Mouse (Mus musculus) midbrain, embryonic 14.5 days (tissue): ENCODE measurements at regions not wholly inside any gene's neighbourhood (a gene's known extent, or its start where the extent isn't known, plus 50 kb on each side); places are given as distances from the start of the nearest gene placed in this dataset.

Experiments used
- ATAC-seq: fragments of 200-750 bp; cut with Nextera tagmentation; 2 replicates; pipeline ENCODE4 v1.8.0; 2017; ENCODE audit warnings: moderate number of reproducible peaks, moderate library complexity; ENCODE audit not compliant: low FRiP score, low TSS enrichment
- DNase-seq: peaks from one replicate; pipeline ENCODE4 v3.0.0-alpha.2; 2015
- H3K27ac ChIP-seq: fragments of 300-500 bp; sonication (generic); replicated peaks from 2 replicates; pipeline ENCODE4 v1.5.1; 2014; ENCODE audit warnings: mild to moderate bottlenecking, low read depth, low read length, moderate library complexity
- H3K27me3 ChIP-seq: fragments of 300-500 bp; sonication (generic); 2 replicates; pipeline ENCODE4 v1.6.1; 2014; ENCODE audit warnings: low read length, control low read depth, mixed read lengths; ENCODE audit not compliant: control insufficient read depth, insufficient read depth
- H3K36me3 ChIP-seq: fragments of 300-500 bp; sonication (generic); 2 replicates; pipeline ENCODE4 v1.6.1; 2014; ENCODE audit warnings: low read length, control low read depth; ENCODE audit not compliant: control insufficient read depth, insufficient read depth
- H3K4me1 ChIP-seq: fragments of 300-500 bp; sonication (generic); 2 replicates; pipeline ENCODE4 v1.6.1; 2014; ENCODE audit warnings: mild to moderate bottlenecking, antibody characterized with exemption, low read length, control low read depth; ENCODE audit not compliant: control insufficient read depth, insufficient read depth
- H3K4me2 ChIP-seq: fragments of 300-500 bp; sonication (generic); 2 replicates; pipeline ENCODE4 v1.6.1; 2014; ENCODE audit warnings: mild to moderate bottlenecking, low read length, moderate library complexity
- H3K4me3 ChIP-seq: fragments of 300-500 bp; sonication (generic); replicated peaks from 2 replicates; pipeline ENCODE4 v1.5.1; 2014; ENCODE audit warnings: low read depth, low read length
- H3K9ac ChIP-seq: fragments of 300-500 bp; sonication (generic); replicated peaks from 2 replicates; pipeline ENCODE4 v1.6.1; 2014; ENCODE audit warnings: mild to moderate bottlenecking, low read length, moderate library complexity
- H3K9me3 ChIP-seq: fragments of 300-500 bp; sonication (generic); 2 replicates; pipeline ENCODE4 v1.6.1; 2016; ENCODE audit warnings: low read length, control low read depth, mixed read lengths; ENCODE audit not compliant: control insufficient read depth
- whole genome bisulfite sequencing: fragments of 180-500 bp; shearing (Covaris S2); extraction: QIAGEN DNeasy Blood & Tissue Kit; methylation state at CpG from one replicate; pipeline ENCODE4 v1.1.7; 2014; 5-methylcytosine and 5-hydroxymethylcytosine counted together

DNA sequence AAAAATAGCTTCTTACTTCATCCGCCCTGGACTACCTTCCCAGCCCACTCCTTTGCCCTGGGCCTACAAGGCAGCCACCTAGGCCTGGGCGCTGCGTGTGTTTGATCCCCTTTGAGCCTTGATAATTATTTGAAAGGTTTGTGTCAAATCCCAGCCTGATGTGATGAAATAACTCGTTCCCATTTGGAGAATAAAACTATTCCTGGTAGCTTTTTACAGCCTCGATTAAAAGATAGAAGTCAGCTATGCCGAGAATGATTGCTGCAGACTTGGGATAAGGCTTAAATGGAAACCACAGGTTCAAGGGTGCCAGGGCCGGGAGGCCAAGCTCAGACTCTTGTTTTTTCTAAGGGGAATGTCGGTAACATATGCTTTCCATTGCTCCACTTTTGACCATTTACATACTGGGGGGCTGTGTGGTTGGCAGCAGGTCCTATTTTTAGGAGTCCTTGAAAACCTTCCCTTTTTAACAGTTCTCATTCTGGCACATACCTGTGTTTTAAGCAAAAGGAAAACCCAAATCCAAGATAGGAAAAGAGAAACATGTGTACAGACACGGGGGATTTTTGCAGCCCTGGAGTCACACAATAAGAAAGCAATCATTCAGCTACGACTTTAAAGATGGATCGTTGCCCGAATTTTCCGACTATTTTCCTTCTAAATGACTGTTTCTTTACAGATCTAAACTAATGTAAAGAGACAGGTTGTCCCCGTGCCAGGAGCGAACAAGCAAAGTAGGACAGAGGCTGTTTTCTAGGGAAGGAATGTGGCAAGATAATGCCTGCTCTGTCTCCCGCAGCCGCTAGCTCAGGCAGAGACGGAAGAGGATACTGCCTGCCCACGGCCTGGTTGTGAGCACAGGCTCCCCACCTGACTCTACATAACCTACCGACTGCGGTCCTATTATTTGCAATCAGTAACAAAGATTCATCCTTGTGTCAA, 234.8 kb downstream of the Setd4 start:
- Histone ChIP-seq H3K36me3 (no peaks in the 10 kb centered on the region), H3K4me3 (no peak overlapping the region), H3K9me3 (no peaks in the 10 kb centered on the region), H3K9ac (no peak overlapping the region), H3K27me3 (no peaks in the 10 kb centered on the region), H3K4me1 (no peaks in the 10 kb centered on the region), H3K4me2 (no peak overlapping the region), H3K27ac (no peak overlapping the region)
- ATAC-seq (no peak), DNase-seq (peak; percentile 62)
- 67% methylated on average over 21 of the region's 21 CpGs for WGBS

GRCm38 (mm10) chr16:93367995-93368394, 235.9 kb downstream of the Setd4 start:
- Histone ChIP-seq H3K36me3 (no peaks in the 10 kb centered on the region), H3K4me3 (no peak overlapping the region), H3K4me1 (no peaks in the 10 kb centered on the region), H3K9me3 (no peaks in the 10 kb centered on the region), H3K27me3 (no peaks in the 10 kb centered on the region), H3K27ac (no peak overlapping the region), H3K9ac (no peak overlapping the region), H3K4me2 (no peak overlapping the region)
- peak; percentile 44 for DNase-seq
- WGBS: 73% methylated on average over 6 of the region's 6 CpGs
- no peak for ATAC-seq

DNA sequence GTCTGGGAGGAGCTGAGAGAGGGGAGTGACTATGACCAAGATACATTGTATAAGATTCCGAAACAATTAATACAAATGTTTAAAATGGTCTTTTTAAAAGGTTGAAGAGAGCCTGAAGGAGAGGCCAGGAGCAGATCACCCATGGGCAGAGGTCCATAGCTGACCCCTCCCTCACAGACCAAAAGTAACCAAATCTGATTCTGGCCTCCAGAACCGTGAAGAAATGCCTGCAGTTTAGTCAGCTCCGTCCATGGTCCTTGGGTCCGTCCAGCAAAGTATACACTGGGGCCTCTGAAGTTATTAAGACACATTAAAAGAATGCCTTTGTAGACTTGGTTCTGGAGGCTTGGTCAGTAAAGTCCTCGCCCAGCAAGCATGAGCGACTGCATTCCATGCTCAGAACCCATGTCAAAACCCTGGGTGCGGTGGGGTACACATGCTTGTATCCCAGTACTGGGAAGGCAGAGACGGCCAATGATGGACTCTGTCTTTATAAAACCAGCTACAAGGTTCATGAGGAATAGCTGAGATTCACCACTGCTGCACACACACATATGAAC, 236.5 kb downstream of the Setd4 start:
- Histone ChIP-seq H3K27me3 (no peaks in the 10 kb centered on the region), H3K9me3 (no peaks in the 10 kb centered on the region), H3K4me1 (no peaks in the 10 kb centered on the region), H3K4me2 (no peak overlapping the region), H3K27ac (no peak overlapping the region), H3K36me3 (no peaks in the 10 kb centered on the region), H3K9ac (no peak overlapping the region), H3K4me3 (no peak overlapping the region)
- 78% methylated on average over 8 of the region's 8 CpGs for WGBS
- DNase-seq (no peak), ATAC-seq (no peak)

DNA sequence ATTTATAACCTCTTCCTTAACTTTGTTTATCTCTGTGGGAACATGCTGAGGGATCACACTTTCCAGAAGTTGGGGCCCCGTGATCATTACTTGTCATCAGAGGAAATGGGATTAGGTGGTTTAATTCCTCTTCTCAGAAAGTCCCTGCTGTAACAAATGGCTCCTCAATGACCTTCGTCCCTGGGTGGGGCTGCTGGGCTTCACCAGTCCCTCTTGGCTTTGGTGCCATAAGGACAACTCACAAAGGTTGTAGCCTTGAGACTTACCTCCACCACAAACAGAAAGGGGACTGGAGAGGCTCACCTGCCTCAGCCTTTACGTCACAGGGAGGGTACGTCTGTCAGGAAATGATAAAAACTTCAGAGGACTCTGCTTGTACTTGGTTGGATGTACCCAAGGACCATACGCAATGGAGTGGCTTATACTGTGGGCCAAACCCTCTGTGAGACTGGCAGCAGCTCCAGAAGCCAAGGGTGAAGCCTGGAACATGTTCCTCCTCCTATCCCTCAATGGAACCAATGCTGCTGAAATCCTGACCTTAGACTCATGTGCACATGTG, 237.4 kb downstream of the Setd4 start:
- H3K4me3 ChIP-seq: no peak overlapping the region
- H3K9ac ChIP-seq: no peak overlapping the region
- no peak for DNase-seq
- no peaks in the 10 kb centered on the region for H3K36me3 ChIP-seq
- no peaks in the 10 kb centered on the region for H3K9me3 ChIP-seq
- no peak overlapping the region for H3K27ac ChIP-seq
- no peak overlapping the region for H3K4me2 ChIP-seq
- no peaks in the 10 kb centered on the region for H3K4me1 ChIP-seq
- 85% methylated on average over 5 of the region's 5 CpGs for WGBS
- H3K27me3 ChIP-seq: no peaks in the 10 kb centered on the region
- ATAC-seq: no peak

GRCm38 (mm10) chr16:93365236-93365951, 238.5 kb downstream of the Setd4 start:
- no peak overlapping the region for H3K4me3 ChIP-seq
- H3K27me3 ChIP-seq: no peaks in the 10 kb centered on the region

DNA sequence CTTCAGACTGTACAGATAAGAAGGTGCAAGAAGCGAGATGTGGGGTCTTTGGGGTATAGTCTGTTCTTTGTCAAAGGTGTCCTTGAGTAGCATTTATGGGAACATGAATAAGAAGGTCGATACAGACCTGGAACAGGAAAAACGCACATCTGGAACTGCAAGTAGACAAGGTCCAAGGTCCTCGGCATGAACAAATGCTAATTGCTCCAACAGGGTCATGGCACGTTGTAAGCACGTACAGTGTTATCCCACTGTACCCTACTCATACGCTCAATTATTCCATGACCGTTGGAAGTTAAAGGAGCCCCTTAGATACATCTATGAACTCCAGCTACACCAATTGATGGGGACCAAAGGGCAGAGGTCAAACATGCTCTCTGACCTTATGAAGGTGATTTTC, 244.1 kb downstream of the Setd4 start:
- no peaks in the 10 kb centered on the region for H3K27me3 ChIP-seq
- no peak overlapping the region for H3K4me2 ChIP-seq
- no peak overlapping the region for H3K27ac ChIP-seq
- H3K36me3 ChIP-seq: no peaks in the 10 kb centered on the region
- no peaks in the 10 kb centered on the region for H3K4me1 ChIP-seq
- 94% methylated on average over 8 of the region's 8 CpGs for WGBS
- DNase-seq (no peak), ATAC-seq (no peak)
- no peaks in the 10 kb centered on the region for H3K9me3 ChIP-seq
- H3K4me3 ChIP-seq: no peak overlapping the region
- H3K9ac ChIP-seq: no peak overlapping the region

More at GRCm38 (mm10) chr16:93365236-93365951, 238.5 kb downstream of the Setd4 start:
- Histone ChIP-seq H3K36me3 (no peaks in the 10 kb centered on the region), H3K4me1 (no peaks in the 10 kb centered on the region), H3K9me3 (no peaks in the 10 kb centered on the region), H3K9ac (no peak overlapping the region), H3K27ac (no peak overlapping the region), H3K4me2 (no peak overlapping the region)
- ATAC-seq (no peak), DNase-seq (no peak)
- 86% methylated on average over 3 of the region's 3 CpGs for WGBS

DNA sequence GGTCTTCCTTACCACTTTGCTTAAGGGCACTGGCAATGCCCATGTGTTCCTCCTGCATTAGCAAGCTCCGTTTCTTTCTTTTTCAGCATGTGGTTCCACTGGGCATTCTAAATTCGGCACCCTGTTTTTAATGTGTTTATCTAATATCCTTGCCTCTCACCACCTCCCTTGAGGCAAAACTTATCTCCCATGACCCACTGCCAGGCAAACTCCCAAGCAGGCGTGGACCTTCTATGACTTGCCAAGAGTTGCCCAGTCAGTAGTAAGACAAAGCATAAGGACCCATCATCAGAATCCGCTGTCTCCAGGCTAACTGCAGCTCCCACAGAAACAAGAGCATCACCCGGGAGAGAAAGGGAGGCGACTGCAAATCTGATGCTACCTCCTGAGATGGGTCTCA, 245.2 kb downstream of the Setd4 start:
- DNase-seq: no peak
- no peaks in the 10 kb centered on the region for H3K36me3 ChIP-seq
- no peak overlapping the region for H3K9ac ChIP-seq
- H3K27ac ChIP-seq: no peak overlapping the region
- no peaks in the 10 kb centered on the region for H3K4me1 ChIP-seq
- WGBS: 86% methylated on average over 6 of the region's 6 CpGs
- H3K27me3 ChIP-seq: no peaks in the 10 kb centered on the region
- no peak overlapping the region for H3K4me3 ChIP-seq
- no peaks in the 10 kb centered on the region for H3K9me3 ChIP-seq
- ATAC-seq: no peak
- no peak overlapping the region for H3K4me2 ChIP-seq

GRCm38 (mm10) chr16:93358166-93358565, 245.7 kb downstream of the Setd4 start:
- ATAC-seq (no peak), DNase-seq (no peak)
- Histone ChIP-seq H3K9me3 (no peaks in the 10 kb centered on the region), H3K36me3 (no peaks in the 10 kb centered on the region), H3K27ac (no peak overlapping the region), H3K27me3 (no peaks in the 10 kb centered on the region), H3K4me1 (no peaks in the 10 kb centered on the region), H3K4me3 (no peak overlapping the region), H3K4me2 (no peak overlapping the region), H3K9ac (no peak overlapping the region)
- 83% methylated on average over 4 of the region's 4 CpGs for WGBS
